Mouse (Mus musculus) T-cell, adult 2 months (primary cell): ENCODE results near the gene Mettl21e.
"Not testable (repeated sequence)": the region's sequence is repeated elsewhere in the genome, so short reads cannot be mapped to it uniquely, and the experiment has no call there.

ENCODE experiments used
- DNase-seq: peaks from one replicate; pipeline ENCODE4 v3.0.0; 2022; ENCODE audit warnings: low spot score

Mettl21e gene

DNA sequence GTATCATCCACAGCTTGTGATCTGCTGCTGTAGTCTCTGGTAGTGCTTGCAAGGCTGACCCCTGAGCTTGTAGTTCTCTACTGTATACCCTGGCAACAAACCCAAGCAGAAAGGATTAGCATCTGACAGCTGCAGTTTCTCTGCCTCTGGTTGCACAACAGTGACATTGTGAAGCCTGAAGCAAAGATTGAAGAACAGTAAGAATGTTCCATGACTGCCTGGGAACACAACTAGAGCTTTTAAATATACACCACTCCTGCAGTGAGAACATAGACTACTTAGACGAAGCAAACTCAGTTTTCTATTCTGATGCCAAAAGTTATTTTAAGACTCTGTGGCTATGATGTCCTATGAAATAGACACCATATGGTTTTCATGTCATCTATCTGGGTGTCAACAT, at the start of gene Mettl21e:
Mettl21e (minus strand) TSS at position 86 of the 400 bp plus-strand sequence.
- DNase-seq: no peak

DNA sequence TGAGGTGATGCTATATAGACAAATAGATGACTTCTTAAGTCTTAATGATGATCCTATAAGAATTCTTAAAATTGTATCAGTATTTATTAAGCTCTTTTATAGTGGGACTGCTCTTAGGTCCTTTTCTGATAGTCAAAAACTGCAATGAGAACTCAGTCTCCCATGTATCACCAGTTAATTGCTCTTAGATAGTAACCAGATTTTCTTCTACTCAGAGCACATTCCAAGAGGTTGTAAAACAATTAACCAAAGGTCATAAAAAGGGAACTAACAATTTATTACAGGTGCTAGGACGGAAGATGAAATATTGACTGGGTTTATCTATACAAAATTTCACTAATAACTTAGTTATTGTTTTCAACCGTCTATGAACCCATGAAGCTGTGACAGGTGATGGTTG, 21.7 kb upstream of the Mettl21e start:
- DNase-seq: not testable (repeated sequence)

DNA sequence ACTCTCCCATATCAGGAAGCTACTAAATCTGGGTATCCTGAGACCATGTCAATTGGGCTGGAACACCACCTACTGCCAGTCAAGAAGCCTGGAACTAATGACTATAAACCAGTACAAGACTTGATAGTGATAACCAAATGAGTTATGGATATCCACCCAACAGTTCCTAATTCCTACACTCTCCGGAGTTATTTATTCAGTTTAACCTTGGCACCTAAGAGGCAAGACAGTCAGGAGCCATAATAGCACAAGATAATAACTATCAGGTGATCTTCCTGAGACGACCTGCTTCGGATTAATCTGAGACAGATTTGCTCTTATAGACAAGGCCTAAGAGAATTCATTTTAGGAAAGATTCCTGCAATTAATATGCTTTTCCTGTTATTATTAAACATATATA, 21.2 kb upstream of the Mettl21e start:
- DNase-seq: no peak

DNA sequence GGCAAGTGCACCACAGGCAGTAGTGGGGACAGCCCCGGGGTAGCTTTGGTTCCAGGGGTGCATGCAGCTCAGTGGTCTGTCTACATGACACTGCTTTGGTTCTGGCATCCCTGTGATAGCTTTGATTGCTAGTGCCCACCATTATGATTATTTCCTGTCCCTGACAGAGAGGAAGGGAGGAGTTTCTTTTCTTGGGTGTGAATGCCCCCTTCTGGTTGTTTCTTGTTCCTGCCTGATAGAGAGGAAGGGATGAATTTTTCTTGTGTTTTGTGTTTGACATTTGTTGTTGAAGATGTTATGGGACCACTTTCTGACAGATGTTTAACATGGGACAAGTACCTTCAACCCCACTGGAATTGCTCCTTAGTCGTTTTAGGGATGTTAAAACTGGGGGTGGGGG, 18.5 kb upstream of the Mettl21e start:
- DNase-seq: no peak

DNA sequence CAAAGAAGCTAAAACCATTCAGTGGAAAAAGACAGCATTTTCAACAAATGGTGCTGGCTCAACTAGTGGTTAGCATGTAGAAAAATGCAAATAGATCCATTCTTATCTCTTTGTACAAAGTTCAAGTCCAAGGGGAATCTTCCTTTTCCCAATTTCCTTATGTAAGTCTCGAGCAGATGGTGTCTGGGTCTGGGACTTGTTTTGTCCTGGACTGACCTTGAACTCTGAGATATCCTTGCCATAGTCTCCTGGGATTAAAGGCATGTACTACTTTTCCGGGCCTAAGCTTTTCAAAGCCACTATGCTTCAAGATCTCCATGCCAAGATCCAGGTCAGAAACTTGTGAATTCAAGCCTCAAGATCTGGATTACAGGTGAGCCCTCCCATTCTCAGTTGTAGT, 16.6 kb upstream of the Mettl21e start:
- no peak for DNase-seq

DNA sequence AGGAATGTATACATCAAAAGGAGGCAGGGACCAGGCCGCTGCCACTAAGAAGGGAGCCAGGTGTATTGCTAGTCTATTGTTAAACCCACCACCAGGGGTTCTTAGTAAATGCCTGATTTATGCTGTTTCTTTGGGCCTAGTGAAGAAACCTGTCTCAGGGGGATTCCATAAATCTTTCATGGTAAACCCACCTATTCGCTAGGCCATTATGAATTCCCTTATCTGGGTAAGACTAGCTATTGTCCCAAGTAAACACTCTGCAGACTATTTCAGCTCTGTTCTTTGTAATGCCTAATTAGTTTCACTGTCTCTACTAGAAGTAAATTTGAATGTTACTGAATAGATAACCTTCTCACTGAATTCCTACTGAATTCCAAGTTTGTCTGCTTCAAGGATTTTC, 15.8 kb upstream of the Mettl21e start:
- not testable (repeated sequence) for DNase-seq

DNA sequence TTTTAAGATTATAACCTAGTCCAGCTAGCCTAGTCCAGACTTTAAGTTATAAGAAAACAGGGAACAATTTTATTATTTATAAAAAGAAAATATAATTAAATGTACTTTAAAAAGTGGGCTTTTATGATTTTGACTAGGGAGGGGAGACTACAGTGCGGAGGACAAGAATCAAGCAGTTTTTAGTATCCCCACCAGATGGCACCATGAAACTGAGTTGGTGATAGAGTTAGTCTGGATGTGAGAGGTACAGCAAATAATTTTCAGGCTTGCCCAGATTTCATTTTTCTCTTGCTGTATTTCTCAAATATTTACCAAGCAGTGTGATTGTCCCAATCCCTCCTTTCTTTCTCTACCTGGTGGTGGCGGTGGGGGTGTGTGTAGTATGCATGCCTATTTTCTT, 10.3 kb upstream of the Mettl21e start:
- DNase-seq: no peak

DNA sequence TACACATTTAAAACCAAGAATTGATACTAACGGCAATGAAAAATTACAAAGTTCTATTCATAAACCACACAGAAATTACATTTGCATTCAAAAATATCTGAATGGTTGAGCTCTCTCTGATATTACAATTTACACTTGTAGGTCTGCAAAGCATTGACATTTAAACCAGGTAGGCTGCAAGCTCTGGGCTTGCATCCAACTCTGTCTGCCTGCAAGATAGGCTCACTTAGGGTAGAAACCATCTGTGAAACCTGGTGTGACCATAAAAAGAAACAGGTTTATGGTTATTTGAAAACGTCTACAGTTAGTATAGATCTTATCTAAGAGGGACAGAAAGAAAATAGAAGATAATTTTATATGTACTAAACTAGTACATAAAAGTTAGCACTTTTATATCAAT, 1.6 kb downstream of the Mettl21e start:
- DNase-seq: no peak

DNA sequence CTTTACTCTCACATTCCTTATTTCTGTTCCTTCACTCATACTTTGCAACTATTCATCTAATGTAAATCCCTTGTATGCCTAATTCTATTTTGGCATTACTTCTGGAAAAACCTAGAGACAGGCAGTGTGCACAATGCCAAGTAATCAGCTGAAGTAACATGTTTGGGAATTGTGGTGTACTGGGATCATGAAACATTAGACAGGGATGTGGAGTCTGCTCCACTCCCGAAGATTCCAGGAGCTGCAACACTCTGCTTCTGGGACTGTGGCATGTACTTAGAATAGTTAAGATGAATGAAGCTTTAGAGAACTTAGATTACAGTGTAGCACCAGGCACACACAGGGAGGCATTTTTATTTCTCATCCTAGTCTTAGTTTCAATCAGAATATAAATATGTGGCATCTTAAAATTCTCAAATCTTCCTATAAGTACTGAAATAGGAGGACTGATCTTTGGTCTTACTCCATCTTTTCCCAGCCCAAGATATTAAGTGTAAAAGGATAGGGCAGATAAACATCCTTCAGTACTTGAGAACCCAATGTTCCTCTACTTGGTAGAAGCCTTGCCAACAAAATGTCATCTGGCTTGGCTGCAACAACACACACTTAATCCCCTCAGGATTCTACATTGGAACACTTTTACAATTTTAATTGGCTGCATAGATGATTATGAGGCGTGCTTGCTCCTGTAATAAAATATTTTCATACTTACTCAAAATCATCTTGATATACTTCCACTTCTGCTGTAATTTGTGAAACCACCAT, 2.2 kb downstream of the Mettl21e start:
- DNase-seq: no peak

DNA sequence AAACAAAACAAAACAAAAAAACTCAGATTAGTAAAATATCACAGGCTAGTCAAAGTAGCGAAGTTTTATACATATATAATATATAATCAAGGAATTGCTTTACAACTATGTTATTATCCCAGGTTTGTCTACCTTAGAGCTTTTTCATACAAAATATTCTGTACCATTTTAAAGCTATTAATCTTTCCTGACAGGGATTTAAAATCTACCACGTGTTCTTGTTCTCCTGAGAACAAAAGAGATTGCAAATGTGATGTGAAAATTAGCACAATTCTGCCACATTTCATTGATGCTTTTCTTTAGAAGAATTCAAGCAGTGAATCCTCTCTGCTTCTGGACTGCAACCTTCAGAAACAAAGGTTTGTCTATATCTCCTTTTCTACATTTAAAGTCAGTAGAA, 4.3 kb downstream of the Mettl21e start:
- DNase-seq: no peak

DNA sequence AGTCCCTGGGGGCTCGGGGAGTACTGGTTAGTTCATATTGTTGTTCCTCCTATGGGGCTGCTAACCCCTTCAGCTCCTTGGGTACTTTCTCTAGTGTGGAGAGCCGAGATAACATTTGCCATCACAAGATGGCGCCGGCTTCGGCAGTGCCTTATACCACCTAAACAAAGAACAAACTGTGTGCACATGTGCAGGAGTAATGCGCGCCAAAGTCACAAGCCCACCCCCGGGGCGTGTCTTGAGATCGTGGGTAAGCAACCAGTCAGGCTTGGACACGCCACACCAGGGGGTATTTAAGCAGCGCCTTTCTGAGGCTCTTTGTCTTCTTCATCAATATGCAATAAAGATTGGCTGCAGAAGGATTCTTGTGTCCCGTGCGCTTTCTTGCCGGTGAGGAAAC, 15.9 kb downstream of the Mettl21e start:
- no peak for DNase-seq

DNA sequence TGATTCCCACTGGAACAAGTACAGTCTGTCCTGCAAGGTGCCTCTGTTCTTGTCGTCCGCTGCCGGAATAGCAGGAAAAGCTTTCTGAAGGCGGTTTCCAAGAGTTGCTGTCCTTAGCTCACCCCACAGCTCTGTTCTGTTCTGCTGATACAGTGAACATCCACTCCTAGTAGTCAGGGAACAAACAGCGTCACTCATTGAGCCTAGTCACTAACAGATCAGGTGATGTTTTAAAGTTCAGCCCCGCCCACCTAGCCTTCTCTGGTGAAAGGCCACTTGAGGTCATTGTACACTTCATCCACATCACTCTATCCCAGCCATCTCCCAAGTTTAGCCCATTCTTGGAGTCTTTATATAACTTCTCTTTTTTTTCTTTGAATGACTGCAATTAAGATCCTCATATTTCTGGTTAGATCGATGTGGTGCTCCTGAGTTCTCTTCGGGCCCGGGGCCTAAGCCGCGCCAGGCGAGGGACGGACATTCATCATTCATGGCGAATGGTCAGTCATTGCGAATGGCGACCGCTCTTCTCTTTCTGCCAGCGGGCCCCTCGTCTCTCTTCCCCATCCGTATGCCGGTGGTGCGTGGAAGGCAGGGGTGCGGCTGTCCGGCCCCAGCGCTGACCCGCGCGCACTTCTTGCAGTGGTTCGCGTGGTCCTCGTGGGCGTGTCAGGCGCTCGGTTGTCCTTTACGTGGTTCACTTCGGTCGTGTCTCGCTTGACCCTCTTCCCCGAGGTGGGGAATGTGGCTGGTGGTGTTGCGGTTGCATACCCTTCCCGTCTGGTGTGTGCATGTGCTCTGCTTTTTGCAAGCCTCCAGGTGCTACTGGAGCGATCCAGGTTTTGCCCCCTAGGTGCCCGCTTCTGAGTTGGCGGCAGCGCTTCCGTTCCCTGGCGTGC, 20.2 kb downstream of the Mettl21e start:
- no peak for DNase-seq

DNA sequence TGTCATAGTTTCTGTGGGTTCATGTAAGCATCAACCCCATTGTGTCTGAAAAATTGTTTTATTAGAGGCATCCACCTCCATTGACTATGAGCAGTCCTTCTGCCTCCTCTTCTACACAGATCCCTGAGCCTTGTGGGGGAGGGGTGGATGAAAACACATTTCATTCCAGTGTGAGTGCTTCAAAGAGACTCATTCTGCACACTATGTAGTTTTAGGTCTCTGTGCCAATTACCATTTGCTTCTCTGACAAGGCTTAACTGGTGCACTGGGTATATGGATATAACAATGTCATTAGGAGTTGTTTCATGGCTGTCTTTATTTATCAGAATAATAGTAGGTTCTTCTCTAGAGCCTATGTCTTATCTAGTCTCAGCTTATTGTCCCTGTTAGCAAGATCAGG, 32.4 kb downstream of the Mettl21e start:
- no peak for DNase-seq

DNA sequence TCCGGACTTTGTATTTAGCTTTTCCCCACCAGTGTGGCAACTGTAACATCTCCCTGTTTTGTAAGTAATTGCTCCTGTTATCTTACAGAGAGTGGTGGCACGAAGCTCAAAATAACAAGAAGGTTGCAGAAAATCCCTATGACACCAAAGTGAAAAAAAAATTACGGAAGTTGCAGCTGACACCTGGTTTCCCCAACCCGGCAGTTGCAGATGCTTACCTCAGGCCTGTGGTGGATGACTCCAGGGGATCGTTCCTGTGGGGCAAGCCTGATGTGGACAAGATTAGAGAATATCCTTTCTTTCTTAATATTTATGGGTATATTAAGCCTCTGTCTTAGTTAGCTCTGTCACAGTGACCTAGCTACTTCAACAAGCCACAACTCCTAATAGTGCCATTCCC, 40.7 kb downstream of the Mettl21e start:
- no peak for DNase-seq

DNA sequence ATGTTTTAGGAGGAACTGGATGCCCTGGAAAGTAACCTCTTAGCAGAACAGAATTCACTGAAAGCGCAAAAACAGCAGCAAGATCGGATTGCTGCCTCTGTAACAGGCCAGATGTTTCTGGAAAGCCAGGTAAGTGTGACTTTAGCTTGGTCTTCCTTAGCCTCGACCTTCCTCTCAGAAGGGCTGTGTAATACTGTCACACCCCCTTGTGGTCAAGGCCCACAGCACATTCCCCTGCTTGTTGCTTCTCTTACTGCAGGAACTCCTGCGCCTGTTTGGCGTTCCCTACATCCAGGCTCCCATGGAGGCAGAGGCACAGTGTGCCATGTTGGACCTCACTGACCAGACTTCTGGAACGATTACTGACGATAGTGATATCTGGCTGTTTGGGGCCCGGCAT, 44.9 kb downstream of the Mettl21e start:
- no peak for DNase-seq

DNA sequence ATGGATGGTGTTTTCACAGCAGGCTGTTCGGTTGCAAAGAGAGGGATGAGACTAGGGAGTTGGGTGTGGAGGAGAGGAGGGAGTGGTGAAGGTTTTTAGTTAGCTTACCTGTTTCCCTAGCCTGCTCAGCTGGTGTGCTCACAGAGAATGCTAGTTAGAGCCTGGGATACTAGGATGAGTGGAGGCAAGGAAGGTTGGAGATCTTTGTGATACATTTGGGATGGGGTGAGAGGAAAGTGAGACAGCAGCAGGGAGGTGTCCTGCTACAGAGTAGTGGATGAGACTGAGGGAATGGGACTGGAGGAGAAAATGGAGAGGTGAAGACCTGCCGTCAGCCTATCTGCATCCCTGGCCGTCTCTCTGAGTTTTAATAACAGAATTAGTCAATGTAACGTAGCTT, 46.1 kb downstream of the Mettl21e start:
- DNase-seq: no peak

DNA sequence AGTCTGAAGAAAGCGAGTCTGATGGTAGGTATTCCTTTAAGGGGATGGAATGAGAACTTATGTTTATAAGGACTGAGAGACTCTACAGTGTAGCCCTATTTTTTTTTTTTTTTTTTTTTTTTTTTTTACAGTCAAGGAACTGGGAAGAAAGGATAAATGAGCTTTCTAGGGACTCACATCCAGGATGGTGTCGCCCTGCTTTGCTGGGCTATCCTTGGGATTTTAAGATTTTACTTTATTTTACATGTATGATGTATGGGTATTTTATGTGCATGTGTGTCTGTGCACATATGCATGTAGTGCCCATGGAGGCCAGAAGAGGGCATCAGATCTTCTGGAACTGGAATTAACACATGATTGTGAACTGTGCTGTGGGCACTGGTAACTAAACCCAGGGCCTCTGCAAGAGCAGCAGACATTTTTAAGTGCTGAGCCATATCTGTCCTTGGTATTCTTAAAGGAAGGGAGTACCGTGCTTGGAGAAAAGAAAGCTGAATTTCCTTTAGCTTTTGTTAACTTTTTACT, 50.8 kb downstream of the Mettl21e start:
- DNase-seq: no peak

DNA sequence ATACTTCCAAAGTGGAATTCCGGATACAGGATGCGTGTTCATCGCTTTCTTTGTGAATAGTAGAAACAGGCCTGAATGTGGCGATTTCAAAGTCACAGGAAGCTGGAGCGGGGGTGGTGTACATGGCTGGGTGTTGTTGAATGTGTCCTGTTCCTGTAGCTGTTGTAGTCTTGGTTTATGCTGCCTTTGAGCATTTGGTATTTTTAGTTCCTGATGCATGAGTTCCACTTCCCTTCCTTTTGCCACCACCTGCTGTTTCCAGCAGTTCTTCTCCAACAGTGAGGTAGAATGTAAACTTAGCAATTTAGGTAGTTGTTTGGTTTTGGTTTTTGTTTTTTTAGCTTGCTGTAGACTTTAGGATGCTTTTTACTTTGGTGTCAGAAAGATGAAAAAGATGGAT, 56.4 kb downstream of the Mettl21e start:
- no peak for DNase-seq

DNA sequence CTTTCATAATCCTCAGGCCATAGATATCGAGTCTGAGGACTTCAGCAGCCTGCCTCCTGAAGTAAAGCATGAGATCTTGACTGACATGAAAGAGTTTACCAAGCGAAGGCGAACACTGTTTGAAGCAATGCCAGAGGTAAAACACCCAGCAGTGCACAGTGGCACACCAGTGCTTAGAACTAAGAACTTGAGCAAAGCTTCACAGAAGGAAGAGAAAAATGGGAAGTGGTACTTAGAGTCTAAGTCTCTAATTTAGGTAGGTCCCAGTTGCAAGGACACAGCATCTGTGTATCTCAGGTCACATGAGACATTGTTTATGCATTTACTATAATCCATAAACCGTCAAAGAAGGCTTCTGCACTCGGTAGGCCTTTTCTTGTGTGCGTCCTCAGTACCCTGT, 56.9 kb downstream of the Mettl21e start:
- no peak for DNase-seq

DNA sequence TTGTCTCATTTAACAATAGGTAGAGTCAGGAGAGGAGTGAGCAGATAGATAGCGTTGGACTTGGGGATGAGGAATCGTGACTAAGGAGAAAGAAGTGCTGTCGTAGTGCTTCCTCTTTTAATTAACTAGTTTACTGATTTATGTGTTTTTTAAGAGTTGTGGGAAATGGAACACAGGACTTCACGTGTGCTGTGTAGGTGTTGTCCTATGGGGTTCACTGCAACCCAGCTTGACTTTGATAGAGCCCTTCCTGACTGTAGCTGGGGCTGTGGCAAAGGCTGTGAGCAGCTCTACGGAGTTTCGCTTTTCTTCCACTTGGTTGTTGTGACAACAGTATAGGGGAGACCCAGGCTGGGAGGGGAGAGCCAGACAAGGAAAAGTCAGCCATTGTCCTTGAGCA, 60.4 kb downstream of the Mettl21e start:
- DNase-seq: no peak

DNA sequence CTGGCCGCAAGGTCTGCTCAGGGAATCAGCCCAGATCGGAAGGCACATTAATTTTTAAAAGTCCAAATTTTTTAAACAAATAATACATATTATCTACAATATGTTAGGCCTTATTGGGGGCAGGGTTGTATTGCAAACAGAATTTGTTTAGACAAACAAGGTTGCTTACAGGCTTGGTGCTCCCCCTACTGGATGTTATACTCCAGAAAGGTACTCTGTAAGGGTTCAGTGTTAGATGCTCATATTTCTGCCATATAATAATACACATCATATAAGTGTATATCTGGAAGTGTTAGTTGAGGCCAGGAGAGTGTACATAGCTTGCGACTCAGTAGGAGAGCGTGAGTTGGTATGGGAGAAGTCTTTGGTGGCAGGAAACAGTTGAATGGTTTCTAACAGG, 63.5 kb downstream of the Mettl21e start:
- DNase-seq: peak; percentile 14
